Mouse (Mus musculus): ENCODE data around the gene Pla2g10. TPM values are rescaled to one million over a fixed set of nuclear protein-coding genes. Genes with fewer than 3 reads are reported as not detected.
"Not testable (repeated sequence)": the region's sequence is repeated elsewhere in the genome, so short reads cannot be mapped to it uniquely, and the experiment has no call there.

The Pla2g10 gene
- total RNA-seq, 1 experiment from 2014 or later, result not detected

DNA sequence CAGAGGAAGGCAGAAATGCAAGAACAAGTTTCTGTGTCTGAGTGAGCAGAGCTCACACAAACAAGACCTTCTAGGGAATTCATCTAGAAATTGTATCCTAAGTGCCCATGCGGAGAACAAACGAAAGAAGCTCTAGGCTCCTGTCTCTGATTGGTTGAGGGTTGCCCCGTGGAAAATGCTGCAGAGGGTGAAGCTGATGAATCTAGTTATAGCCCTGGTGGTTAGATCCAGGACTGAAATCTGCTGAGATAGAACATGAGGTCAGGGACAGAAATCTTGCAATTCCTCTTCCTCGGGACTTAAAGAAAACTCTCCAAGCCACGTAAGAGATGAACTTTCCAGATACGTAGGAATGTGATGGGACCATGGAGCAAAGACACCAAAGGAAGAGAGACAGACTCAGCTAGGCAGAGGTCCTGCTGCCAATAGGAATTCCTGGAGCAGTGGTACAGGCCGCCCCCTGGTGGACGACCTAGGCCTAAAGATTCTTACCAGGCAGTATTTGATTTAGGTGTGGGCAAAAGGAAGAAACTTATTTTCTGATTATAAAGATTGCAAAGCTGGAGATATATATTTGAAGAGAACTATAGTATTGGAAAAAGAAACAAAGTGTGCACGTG, 2.8 kb upstream of the Pla2g10 start:
- 0 out of 2 replicates have a peak, but pooled peaks have one; percentile 53 for ATAC-seq (ENCODE audit: extremely low read depth, insufficient number of reproducible peaks, low FRiP score, poor library complexity, severe bottlenecking)

- ATAC-seq (ENCODE audit: extremely low read depth, insufficient number of reproducible peaks, low FRiP score, poor library complexity, severe bottlenecking), result no peak
Observed at GRCm38 (mm10) chr16:13732786-13733185, 2.0 kb upstream of the Pla2g10 start.

DNA sequence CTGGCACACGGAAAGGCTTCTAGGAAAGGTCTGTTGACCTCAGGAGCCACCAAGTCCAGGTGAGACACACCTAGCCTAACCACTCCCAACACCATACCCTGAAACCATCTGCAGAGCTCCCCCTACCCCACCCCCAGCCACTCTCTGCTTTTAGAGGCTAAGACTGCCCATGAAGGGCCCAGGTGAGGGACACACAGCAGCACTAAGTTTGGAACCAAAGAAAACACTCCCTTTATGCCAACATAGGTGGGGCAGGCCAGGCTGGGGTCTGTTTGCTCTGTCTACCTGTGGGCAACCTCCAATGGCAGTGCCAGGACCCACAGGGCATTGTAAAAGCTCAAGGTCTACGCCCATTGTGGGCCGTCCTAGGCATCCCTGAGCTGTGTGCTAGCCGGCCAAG, 1.4 kb downstream of the Pla2g10 start:
- ATAC-seq (ENCODE audit: extremely low read depth, insufficient number of reproducible peaks, low FRiP score, poor library complexity, severe bottlenecking), result no peak

- no peak for ATAC-seq (ENCODE audit: extremely low read depth, insufficient number of reproducible peaks, low FRiP score, poor library complexity, severe bottlenecking)
Observed at GRCm38 (mm10) chr16:13727811-13728335, 2.9 kb downstream of the Pla2g10 start.

DNA sequence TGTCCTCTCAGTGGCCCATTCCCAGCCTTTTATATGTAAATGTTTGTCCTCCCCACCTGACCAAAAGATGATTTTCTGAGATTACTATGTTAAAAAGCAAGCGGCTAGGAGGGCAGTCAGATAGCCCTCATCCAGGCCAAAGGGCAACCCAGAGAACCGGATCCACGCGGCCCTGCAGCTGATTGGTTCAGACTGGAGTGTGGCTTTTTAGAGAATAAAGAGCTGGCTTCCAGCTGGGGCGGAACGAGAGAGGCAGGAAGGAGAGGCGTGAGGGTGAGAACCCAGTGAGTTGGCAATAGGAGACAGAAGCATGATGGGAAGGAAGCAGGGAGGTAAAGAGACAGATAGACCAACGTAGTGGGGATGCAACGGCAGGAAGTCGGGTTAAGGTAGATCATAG, 7.8 kb downstream of the Pla2g10 start:
- no peak for ATAC-seq (ENCODE audit: extremely low read depth, insufficient number of reproducible peaks, low FRiP score, poor library complexity, severe bottlenecking)

GRCm38 (mm10) chr16:13716821-13717553, 13.8 kb downstream of the Pla2g10 start:
- 0 out of 2 replicates have a peak, but pooled peaks have one; percentile 23 for ATAC-seq (ENCODE audit: extremely low read depth, insufficient number of reproducible peaks, low FRiP score, poor library complexity, severe bottlenecking)

DNA sequence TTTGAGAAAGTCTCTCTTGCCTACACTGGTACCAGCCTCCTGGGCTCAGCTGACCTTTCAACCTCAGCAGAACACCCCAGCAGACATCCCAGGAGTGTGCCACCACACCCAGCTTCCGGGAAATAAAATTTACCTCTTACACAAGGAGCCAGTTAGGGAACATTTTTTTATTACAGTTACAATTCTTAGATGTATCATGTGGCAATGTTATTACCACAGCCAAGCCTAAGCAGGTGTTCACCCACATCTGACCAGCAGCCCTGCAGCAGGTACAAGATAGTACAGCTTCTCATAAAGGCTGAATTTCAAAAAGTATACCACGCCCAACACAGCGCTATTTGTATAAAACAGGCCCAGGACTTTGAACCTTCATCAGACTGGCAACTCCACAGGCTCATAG, 15.9 kb downstream of the Pla2g10 start:
- ATAC-seq (ENCODE audit: extremely low read depth, insufficient number of reproducible peaks, low FRiP score, poor library complexity, severe bottlenecking), result no peak

DNA sequence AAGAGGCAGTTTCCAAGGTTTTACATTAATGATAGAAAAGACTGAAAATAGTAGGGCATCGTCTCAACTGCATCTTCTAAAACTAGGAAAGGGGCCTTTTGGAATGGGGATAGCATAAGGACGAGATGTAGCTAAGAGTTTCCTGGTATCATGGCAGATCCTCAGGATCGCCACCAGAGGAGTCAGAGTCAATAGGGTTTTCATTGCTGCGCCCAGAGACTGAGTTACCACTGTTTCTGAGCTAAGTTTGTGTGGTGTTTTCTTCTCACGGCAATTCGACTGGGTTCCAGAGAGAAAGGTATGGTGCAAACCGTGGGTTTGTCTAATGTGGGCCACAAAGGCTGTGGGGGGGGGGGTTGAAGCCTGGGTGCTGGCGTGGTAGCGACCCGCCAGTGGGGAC, 26.1 kb downstream of the Pla2g10 start:
- no peak for ATAC-seq (ENCODE audit: extremely low read depth, insufficient number of reproducible peaks, low FRiP score, poor library complexity, severe bottlenecking)

DNA sequence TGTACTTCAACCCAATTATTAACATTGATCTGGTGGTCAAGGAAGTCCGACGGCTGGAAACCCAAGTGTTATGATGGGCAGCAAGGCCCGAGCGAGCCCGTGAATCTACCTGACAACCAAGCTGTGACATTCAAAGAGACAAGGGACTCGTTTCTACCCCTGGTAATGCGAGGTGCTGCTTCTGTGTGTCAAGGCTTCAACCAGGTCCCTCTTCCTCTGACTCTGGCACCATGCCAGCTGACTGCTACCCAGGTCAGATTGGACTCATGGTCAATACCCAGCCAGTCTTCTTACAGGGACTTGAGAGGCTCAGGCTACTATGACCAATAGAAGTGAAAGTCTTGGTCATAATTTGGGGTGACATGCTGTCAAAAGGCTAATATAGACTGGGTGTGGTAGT, 28.6 kb downstream of the Pla2g10 start:
- ATAC-seq (ENCODE audit: extremely low read depth, insufficient number of reproducible peaks, low FRiP score, poor library complexity, severe bottlenecking), result no peak

GRCm38 (mm10) chr16:13698998-13699397, 31.8 kb downstream of the Pla2g10 start:
- no peak for ATAC-seq (ENCODE audit: extremely low read depth, insufficient number of reproducible peaks, low FRiP score, poor library complexity, severe bottlenecking)

GRCm38 (mm10) chr16:13678601-13679319, 52.0 kb downstream of the Pla2g10 start:
- no peak for ATAC-seq (ENCODE audit: extremely low read depth, insufficient number of reproducible peaks, low FRiP score, poor library complexity, severe bottlenecking)

DNA sequence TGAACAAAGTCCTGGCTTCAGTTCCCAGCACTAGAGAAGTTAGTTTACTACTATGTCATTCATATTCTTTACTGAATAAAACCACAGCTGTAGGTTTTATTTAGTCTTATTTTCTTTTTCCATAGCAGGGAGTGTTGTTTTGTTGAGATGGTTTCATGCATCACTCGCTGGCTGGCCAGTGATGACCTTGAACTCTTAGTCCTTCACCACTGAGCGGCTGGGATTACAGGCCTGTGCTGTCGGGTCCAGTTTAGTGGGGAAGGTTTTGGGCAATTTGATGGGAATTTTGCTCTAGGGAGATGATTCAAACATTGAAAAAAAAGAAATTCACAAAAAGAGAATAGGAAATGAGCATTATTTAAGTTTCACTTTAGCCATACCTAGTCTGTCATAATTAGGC, 56.3 kb downstream of the Pla2g10 start:
- no peak for ATAC-seq (ENCODE audit: extremely low read depth, insufficient number of reproducible peaks, low FRiP score, poor library complexity, severe bottlenecking)

DNA sequence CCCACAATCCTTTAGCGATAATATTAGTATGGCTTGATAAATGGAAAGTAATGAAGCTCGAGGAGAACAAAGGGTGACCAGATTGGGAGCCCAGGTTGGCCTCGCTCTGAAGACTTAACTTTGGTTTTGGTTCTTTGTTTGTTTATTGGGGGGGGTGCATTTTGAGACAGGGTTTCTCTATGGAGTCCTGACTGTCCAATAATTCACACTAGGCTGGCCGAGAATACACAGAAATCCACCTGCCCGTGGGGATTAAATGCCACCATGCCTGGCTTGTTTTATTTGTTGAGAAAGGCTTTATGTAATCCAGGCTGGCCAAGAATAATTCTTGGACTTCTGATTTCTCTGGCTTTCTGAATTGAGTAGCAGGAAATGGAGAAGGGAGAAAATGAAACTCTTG, 57.7 kb downstream of the Pla2g10 start:
- ATAC-seq (ENCODE audit: extremely low read depth, insufficient number of reproducible peaks, low FRiP score, poor library complexity, severe bottlenecking), result no peak

GRCm38 (mm10) chr16:13672386-13672898, 58.3 kb downstream of the Pla2g10 start:
- peak; percentile 40; the same call in 1 of the 2 replicates for ATAC-seq (ENCODE audit: extremely low read depth, insufficient number of reproducible peaks, low FRiP score, poor library complexity, severe bottlenecking)

DNA sequence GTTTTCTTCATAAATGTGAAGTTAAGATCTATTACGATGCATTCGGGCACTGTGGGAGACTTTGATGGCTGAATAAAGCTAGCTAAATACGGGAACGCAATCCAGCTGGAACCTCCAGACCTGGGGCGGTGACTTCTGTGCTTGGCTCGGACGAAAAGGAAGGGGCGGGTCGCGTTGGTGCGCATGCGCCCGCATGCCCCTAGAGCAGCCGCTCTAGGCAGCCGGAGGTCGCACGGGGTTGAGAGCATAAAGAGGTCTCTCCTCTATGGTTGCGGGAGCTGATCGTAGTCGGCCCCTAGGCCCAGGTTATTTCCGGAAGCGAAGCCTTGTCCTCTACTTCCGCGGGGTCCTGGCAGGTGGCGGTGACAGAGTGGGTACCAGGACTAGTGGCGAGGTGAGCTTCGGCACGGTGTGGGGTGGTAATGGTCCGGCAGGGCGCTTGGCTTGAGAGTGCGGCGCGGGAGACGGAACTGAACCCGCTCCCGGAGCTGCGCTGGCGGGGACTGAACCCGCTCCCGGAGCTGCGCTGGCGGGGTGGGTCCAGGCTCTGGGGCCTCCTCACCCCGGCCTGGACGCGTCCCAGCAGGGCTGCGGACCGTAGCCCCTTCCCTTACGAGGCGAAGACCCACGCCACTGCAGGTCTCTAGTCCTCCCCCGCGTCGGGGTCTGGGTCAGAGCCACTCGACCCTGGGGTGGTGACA, 58.9 kb downstream of the Pla2g10 start, which contains the start of the genes Bfar and 3110001I22Rik:
Bfar (plus strand) TSS at position 174 of the 701 bp plus-strand sequence.
3110001I22Rik (plus strand) TSS at position 245 of the 701 bp plus-strand sequence.
- ATAC-seq (ENCODE audit: extremely low read depth, insufficient number of reproducible peaks, low FRiP score, poor library complexity, severe bottlenecking), result peak; percentile 69

- not testable (repeated sequence) for ATAC-seq (ENCODE audit: extremely low read depth, insufficient number of reproducible peaks, low FRiP score, poor library complexity, severe bottlenecking)
Observed at GRCm38 (mm10) chr16:13670896-13671295, 59.9 kb downstream of the Pla2g10 start.

DNA sequence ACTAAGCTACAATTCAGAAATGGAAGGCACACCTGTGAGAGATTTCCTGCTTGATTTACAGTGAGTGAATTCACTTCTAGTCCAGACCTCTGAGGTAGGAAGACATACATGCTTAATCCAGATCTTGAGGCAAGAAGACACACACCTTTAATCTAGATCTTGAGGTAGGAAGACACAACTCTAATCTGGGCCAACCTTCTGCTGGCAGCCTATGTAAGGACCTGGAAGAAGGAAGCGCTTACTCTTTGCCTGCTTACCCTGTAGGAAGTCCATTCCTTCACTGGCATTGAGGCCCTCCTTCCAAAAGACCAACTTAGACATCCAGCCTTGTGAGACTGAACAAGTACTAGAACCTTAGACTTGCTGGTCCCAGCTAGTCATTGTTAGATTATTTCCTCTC, 61.5 kb downstream of the Pla2g10 start:
- no peak for ATAC-seq (ENCODE audit: extremely low read depth, insufficient number of reproducible peaks, low FRiP score, poor library complexity, severe bottlenecking)

DNA sequence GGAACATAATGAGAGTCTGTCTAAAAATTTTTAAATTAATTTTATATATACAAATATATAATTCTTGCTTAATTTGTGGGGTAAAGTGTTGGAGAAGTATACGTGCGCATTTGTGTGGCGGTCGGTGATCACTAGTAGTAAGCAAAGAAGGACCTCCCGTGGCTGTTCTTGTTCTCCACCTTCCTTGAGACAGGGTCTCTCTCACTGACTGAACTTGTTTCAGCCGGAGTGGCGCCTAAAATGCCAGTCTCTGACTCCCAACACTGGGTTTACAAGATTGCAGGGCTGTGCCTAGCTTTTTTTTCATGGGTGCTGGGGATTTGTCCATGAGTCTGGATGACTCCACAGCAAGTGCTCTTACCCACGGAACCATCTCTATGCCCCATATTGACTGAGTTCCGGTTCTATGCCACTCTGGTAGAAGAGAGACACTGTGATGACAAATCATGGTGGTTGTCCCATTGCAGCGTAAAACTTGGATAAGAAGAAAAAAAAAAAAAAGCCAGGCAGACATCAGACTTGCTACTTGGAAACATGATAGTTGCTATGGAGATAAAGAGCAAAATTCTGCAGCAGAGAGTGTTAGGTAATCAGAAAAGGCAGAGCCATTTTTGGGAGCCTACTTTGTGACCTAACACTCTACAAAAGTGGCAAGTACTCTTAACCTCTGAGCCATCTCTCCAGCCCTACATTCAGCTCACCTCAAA, 62.2 kb downstream of the Pla2g10 start:
- ATAC-seq (ENCODE audit: extremely low read depth, insufficient number of reproducible peaks, low FRiP score, poor library complexity, severe bottlenecking), result no peak

Data from neutrophil, adult 5-6 weeks (primary cell).